9 mouse cellular contexts compared by ENCODE assay signal in genomic region chr6:118064968-118065530, GRCm38 (mm10). TPM values are rescaled to one million over a fixed set of nuclear protein-coding genes. Genes with fewer than 3 reads are reported as not detected.
DNase-seq lines count a peak whose midpoint lies in the region; ATAC-seq and TF ChIP-seq lines count a peak whose summit lies in the region.
"Had no signal": no experiment of that assay in that cellular context is flagged by ENCODE, and none has a peak within 500 bp of the region (broad histone marks: within the 10 kb centered on the region; RNA-seq: fewer than 3 reads in every experiment).

No protein-coding gene starts in this region.

- H3K9me3 ChIP-seq in embryonic facial prominence, embryonic 11.5 days (replicated peaks; ENCODE audit: control insufficient read depth, low read length), result no peaks in the 10 kb centered on the region

- H3K36me3 ChIP-seq in embryonic facial prominence, embryonic 11.5 days (replicated peaks; ENCODE audit: control insufficient read depth, insufficient read depth, low read depth, low read length), result no peaks in the 10 kb centered on the region
- H3K36me3 ChIP-seq in liver, adult 2 months (ENCODE audit: control insufficient read depth, insufficient read depth, low read length), result no peaks in the 10 kb centered on the region

- ATAC-seq in embryonic facial prominence, embryonic 11.5 days (replicated peaks; ENCODE audit: insufficient number of reproducible peaks, low FRiP score, low TSS enrichment, low read depth), result 0 out of 2 replicates have a peak, but pooled peaks have one; percentile 15

- H3K4me2 ChIP-seq in embryonic facial prominence, embryonic 11.5 days (ENCODE audit: low read depth, low read length), result no peak overlapping the region

- 9% methylated on average over 7 of the region's 7 CpGs for WGBS in embryonic facial prominence, embryonic 11.5 days
- 20% methylated on average over 7 of the region's 7 CpGs for WGBS in liver, adult 2 months

- TF ChIP-seq POLR2A in liver, adult 2 months (IDR thresholded peaks at IDR 0.05; ENCODE audit: extremely low read depth, insufficient read depth, low read length), result no peak

- H3K79me2 ChIP-seq in liver, adult 2 months (ENCODE audit: control insufficient read depth, insufficient read depth, low read length), result no peaks in the 10 kb centered on the region

- DNase-seq in left cerebral cortex, postnatal 4 days, result peak; percentile 87
- DNase-seq in left cerebral cortex, adult 8-10 months (ENCODE audit: low spot score in 2 of 2), result no peak
- peak; percentile 10 for DNase-seq in adipocyte (ENCODE audit: low spot score)
- peak; percentile 77 for DNase-seq in embryonic facial prominence, embryonic 11.5 days (ENCODE audit: low spot score)
- DNase-seq in heart, postnatal 14 days, result peak; percentile 50 to 64
- DNase-seq in liver, adult 2 months (ENCODE audit: extremely low read depth, low read depth, low spot score), result no peak
- peak; percentile 51 for DNase-seq in naive thymus-derived CD4-positive, alpha-beta T cell, adult 2 months (ENCODE audit: low read depth)
- DNase-seq in frontal cortex, postnatal 25 days (ENCODE audit: low spot score in 2 of 2), result no peak

- intact Hi-C loops in left cerebral cortex, postnatal 4 days (cut with DNase I), result no loop called here
- intact Hi-C loops in heart, postnatal 14 days (cut with DNase I), result loop anchor here (5.0 kb wide), 1 partner anchor 317 kb away; no protein-coding TSS in a partner anchor

- H3K4me1 ChIP-seq in embryonic facial prominence, embryonic 11.5 days (ENCODE audit: control insufficient read depth, insufficient read depth, low read length), result peaks cover 2% of the 10 kb centered on the region; the same call in 1 of the 2 replicates
- peaks cover 3% of the 10 kb centered on the region; the same call in 1 of the 2 replicates for H3K4me1 ChIP-seq in liver, adult 2 months (ENCODE audit: control insufficient read depth, insufficient read depth, low read length)

- peak; percentile 32; the same call in 1 of the 2 replicates for TF ChIP-seq CTCF in liver, adult 2 months (IDR thresholded peaks at IDR 0.05; ENCODE audit: low read depth, low read length)

- peaks cover 19% of the 10 kb centered on the region for H3K27me3 ChIP-seq in embryonic facial prominence, embryonic 11.5 days (ENCODE audit: control insufficient read depth, insufficient read depth, low read length)
- peaks cover 8% of the 10 kb centered on the region; the same call in 1 of the 2 replicates for H3K27me3 ChIP-seq in liver, adult 2 months (ENCODE audit: control insufficient read depth, insufficient read depth, low read length)

- no peak overlapping the region for H3K9ac ChIP-seq in embryonic facial prominence, embryonic 11.5 days (replicated peaks; ENCODE audit: low read length)
- H3K9ac ChIP-seq in liver, adult 2 months (ENCODE audit: low read depth, low read length), result no peak overlapping the region

- H3K27ac ChIP-seq in embryonic facial prominence, embryonic 11.5 days (replicated peaks; ENCODE audit: low read depth, low read length), result no peak overlapping the region
- no peak overlapping the region for H3K27ac ChIP-seq in liver, adult 2 months (replicated peaks; ENCODE audit: insufficient read depth, low read depth, low read length)

- no peak overlapping the region for H3K4me3 ChIP-seq in embryonic facial prominence, embryonic 11.5 days (ENCODE audit: low read depth, low read length)
- no peak overlapping the region for H3K4me3 ChIP-seq in liver, adult 2 months (ENCODE audit: insufficient read depth, low read depth, low read length)
- H3K4me3 ChIP-seq: erythroblast, embryonic 14.5 days had no signal

RNA-seq across cellular contexts. Expression of gene Rasgef1a, which starts 53.8 kb away (rescaled TPM):
- 10 to 100 TPM; 31.7 to 35.2 TPM for total RNA-seq in left cerebral cortex, postnatal 4 days (2021)
- total RNA-seq in left cerebral cortex, adult 8-10 months (2022), result 100 to 1,000 TPM; 191 to 234 (median 206) TPM
- polyA plus RNA-seq in embryonic facial prominence, embryonic 11.5 days (2014; fragmentation: Nextera tagmentation; extraction: Ambion mirVana), result 0.24 and 0.31 TPM in 2 replicates
- total RNA-seq in heart, postnatal 14 days (2021), result under 1 TPM; 0.12 to 0.19 TPM
- total RNA-seq in liver, adult 2 months (2014; rRNA removed), result 0.07 TPM in 1 of 2 replicates, not detected in the other
- 0.06 TPM in 1 of 2 replicates, not detected in the other for polyA plus RNA-seq in liver, adult 2 months (2012; rRNA removed)
- polyA plus RNA-seq: erythroblast, embryonic 14.5 days had no signal

Comparison
In these comparisons a context has a peak if more than half of its experiments do, and no peak if none do; other contexts are left out.
1. DNase-seq: peak in left cerebral cortex, postnatal 4 days (single experiment), adipocyte (single experiment), embryonic facial prominence, embryonic 11.5 days (single experiment), heart, postnatal 14 days (2 of 2) and naive thymus-derived CD4-positive, alpha-beta T cell, adult 2 months (single experiment); none in left cerebral cortex, adult 8-10 months (0 of 2), liver, adult 2 months (single experiment) and frontal cortex, postnatal 25 days (0 of 2).
2. RNA of gene Rasgef1a, which starts 53.8 kb away (total RNA-seq): 191 to 234 TPM in left cerebral cortex, adult 8-10 months and 31.7 to 35.2 TPM in left cerebral cortex, postnatal 4 days; 0.12 to 0.19 TPM in heart, postnatal 14 days and 0.07 TPM in liver, adult 2 months; every median in the first group is over 10 times any median in the second.